Mouse (Mus musculus): ENCODE data around the gene Gm10961. TPM values are rescaled to one million over a fixed set of nuclear protein-coding genes. Genes with fewer than 3 reads are reported as not detected.

Gm10961 gene
- not detected for polyA plus RNA-seq (2014; fragmentation: Illumina TruSeq; extraction: RNeasy Lipid Tissue Mini Kit (QIAGEN cat#74804); ENCODE audit: low read depth, low replicate concordance)

GRCm38 (mm10) chr3:107630682-107631522, at the start of gene Gm10961:
Gene Gm10961, plus strand, starts transcription at chr3:107631322.

GRCm38 (mm10) chr3:107594662-107595263, 36.4 kb upstream of the Gm10961 start, which contains the start of gene Alx3:
Gene Alx3, plus strand, starts transcription at chr3:107595031.

GRCm38 (mm10) chr3:107631523-107631958, 419 bp downstream of the Gm10961 start, which contains the start of gene Strip1:
Gene Strip1, minus strand, starts transcription at chr3:107631694.

Other genes with a start within 250 kb of the Gm10961 start
- gene Kcnc4, start 171.8 kb upstream of the Gm10961 start, polyA plus RNA-seq (2014; fragmentation: Illumina TruSeq; extraction: RNeasy Lipid Tissue Mini Kit (QIAGEN cat#74804); ENCODE audit: low read depth, low replicate concordance): 1.7 TPM
- 0.47 TPM for gene Slc6a17, start 113.3 kb upstream of the Gm10961 start, polyA plus RNA-seq (2014; fragmentation: Illumina TruSeq; extraction: RNeasy Lipid Tissue Mini Kit (QIAGEN cat#74804); ENCODE audit: low read depth, low replicate concordance)
- not detected for gene Ubl4b, start 76.2 kb upstream of the Gm10961 start, polyA plus RNA-seq (2014; fragmentation: Illumina TruSeq; extraction: RNeasy Lipid Tissue Mini Kit (QIAGEN cat#74804); ENCODE audit: low read depth, low replicate concordance)
- not detected for gene Alx3, start 36.3 kb upstream of the Gm10961 start, polyA plus RNA-seq (2014; fragmentation: Illumina TruSeq; extraction: RNeasy Lipid Tissue Mini Kit (QIAGEN cat#74804); ENCODE audit: low read depth, low replicate concordance)
- gene Strip1, start 372 bp downstream of the Gm10961 start, polyA plus RNA-seq (2014; fragmentation: Illumina TruSeq; extraction: RNeasy Lipid Tissue Mini Kit (QIAGEN cat#74804); ENCODE audit: low read depth, low replicate concordance): 5.0 TPM
- 421 TPM for gene Ahcyl1, start 65.2 kb downstream of the Gm10961 start, polyA plus RNA-seq (2014; fragmentation: Illumina TruSeq; extraction: RNeasy Lipid Tissue Mini Kit (QIAGEN cat#74804); ENCODE audit: low read depth, low replicate concordance)
- 12.5 TPM for gene Csf1, start 129.1 kb downstream of the Gm10961 start, polyA plus RNA-seq (2014; fragmentation: Illumina TruSeq; extraction: RNeasy Lipid Tissue Mini Kit (QIAGEN cat#74804); ENCODE audit: low read depth, low replicate concordance)
- not detected for gene Eps8l3, start 245.9 kb downstream of the Gm10961 start, polyA plus RNA-seq (2014; fragmentation: Illumina TruSeq; extraction: RNeasy Lipid Tissue Mini Kit (QIAGEN cat#74804); ENCODE audit: low read depth, low replicate concordance)

Measured in adrenal gland, adult 10 weeks (tissue).